Mouse (Mus musculus): Measurements from ENCODE around the gene Tnfrsf11a.

- TF ChIP-seq CTCF (IDR thresholded peaks at IDR 0.05; ENCODE audit: low read depth): no peak
- no peak for TF ChIP-seq EP300 (optimal IDR thresholded peaks at IDR 0.05)
Observed at GRCm38 (mm10) chr1:105780079-105780456, 450 bp upstream of the Tnfrsf11a start.

All from stomach, postnatal 0 days (tissue).